Mouse (Mus musculus) neural tube, embryonic 12.5 days (tissue): ENCODE results near the gene Med13l. TPM values are rescaled to one million over a fixed set of nuclear protein-coding genes. Genes with fewer than 3 reads are reported as not detected.

Source experiments
- ATAC-seq: fragments of 200-750 bp; cut with Nextera tagmentation; 2 replicates; pipeline ENCODE4 v1.8.0; 2017; ENCODE audit warnings: low read depth, mild to moderate bottlenecking, moderate TSS enrichment, moderate library complexity; ENCODE audit not compliant: low FRiP score
- H3K27ac ChIP-seq: fragments of 300-500 bp; sonication (generic); 2 replicates; pipeline ENCODE4 v1.5.1; 2016
- H3K27me3 ChIP-seq: fragments of 300-500 bp; sonication (generic); replicated peaks from 2 replicates; pipeline ENCODE4 v1.6.1; 2016; ENCODE audit warnings: mild to moderate bottlenecking
- H3K36me3 ChIP-seq: fragments of 300-500 bp; sonication (generic); 2 replicates; pipeline ENCODE4 v1.6.1; 2016; ENCODE audit warnings: mild to moderate bottlenecking
- H3K4me1 ChIP-seq: fragments of 300-500 bp; sonication (generic); 2 replicates; pipeline ENCODE4 v1.6.1; 2016
- H3K4me2 ChIP-seq: fragments of 300-500 bp; sonication (generic); replicated peaks from 2 replicates; pipeline ENCODE4 v1.6.1; 2016; ENCODE audit warnings: mild to moderate bottlenecking
- H3K4me3 ChIP-seq: fragments of 300-500 bp; sonication (generic); 2 replicates; pipeline ENCODE4 v1.5.1; 2016
- H3K9ac ChIP-seq: fragments of 300-500 bp; sonication (generic); 2 replicates; pipeline ENCODE4 v1.6.1; 2016; ENCODE audit warnings: mild to moderate bottlenecking
- H3K9me3 ChIP-seq: fragments of 300-500 bp; sonication (generic); 2 replicates; pipeline ENCODE4 v1.6.1; 2016; ENCODE audit warnings: mild to moderate bottlenecking
- WGBS: fragments of 180-500 bp; shearing (Covaris S2); methylation state at CpG from one replicate; pipeline ENCODE4 v1.1.7; 2016; 5-methylcytosine and 5-hydroxymethylcytosine counted together
- polyA plus RNA-seq: library from polyadenylated mRNA; unstranded; fragments of >200 nt; fragmentation: Nextera tagmentation; extraction: Ambion mirVana; gene quantifications from 2 replicates; pipeline ENCODE4 v1.2.1, GENCODE M21; 2016

Med13l gene
- polyA plus RNA-seq, 1 experiment from 2014 or later = 14.8 TPM

DNA sequence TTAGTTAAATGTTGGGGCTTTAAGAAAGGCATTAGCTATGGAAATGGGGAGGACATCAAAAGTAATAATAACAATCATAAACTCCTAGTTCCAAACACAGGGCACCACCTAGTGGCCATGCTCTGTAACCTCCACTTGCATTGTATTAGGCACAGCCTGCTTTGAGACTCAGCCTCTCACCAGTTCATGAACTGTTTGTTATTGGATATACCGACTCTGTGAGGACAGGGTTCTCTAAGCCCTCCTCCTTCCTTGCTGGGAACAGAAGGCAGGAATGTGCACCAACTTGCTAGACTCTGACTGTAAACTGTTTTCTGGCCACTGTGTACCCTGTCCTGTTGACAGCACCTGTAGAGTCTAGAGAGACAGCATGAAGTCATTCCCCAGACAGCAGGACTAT, 177.1 kb downstream of the Med13l start:
- no peak for ATAC-seq
- H3K36me3 ChIP-seq = peaks cover 79% of the 10 kb centered on the region
- WGBS = 65% methylated on average over 1 of the region's 1 CpGs
- peaks cover 8% of the 10 kb centered on the region for H3K9me3 ChIP-seq
- no peak overlapping the region for H3K9ac ChIP-seq
- no peak overlapping the region for H3K27ac ChIP-seq
- H3K4me1 ChIP-seq = no peaks in the 10 kb centered on the region
- H3K4me2 ChIP-seq = no peak overlapping the region
- H3K27me3 ChIP-seq = no peaks in the 10 kb centered on the region
- no peak overlapping the region for H3K4me3 ChIP-seq

DNA sequence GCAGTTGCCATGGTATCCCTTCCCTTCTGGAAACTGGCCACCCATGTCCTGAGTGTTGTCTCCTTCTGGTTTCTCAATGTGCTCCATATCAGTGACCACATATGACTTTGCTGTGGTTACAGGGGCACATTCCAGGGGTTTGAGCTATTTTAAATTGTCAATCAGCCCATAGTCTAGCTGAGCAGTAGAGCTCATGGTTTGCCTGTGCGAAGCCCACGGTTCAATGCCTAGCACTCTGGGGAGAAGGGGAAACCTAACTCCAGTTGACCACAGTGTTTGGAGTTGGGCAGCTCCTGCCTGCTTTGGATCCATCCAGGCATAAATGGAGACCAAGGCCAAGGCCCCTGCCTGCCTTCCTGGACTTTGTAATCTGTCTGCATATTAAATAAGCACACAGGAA, 182.6 kb downstream of the Med13l start:
- H3K27ac ChIP-seq = no peak overlapping the region
- H3K4me1 ChIP-seq = no peaks in the 10 kb centered on the region
- H3K4me2 ChIP-seq = no peak overlapping the region
- H3K9me3 ChIP-seq = peaks cover 8% of the 10 kb centered on the region
- H3K36me3 ChIP-seq = peaks cover 89% of the 10 kb centered on the region
- no peak overlapping the region for H3K4me3 ChIP-seq
- WGBS = 96% methylated on average over 2 of the region's 2 CpGs
- H3K27me3 ChIP-seq = no peaks in the 10 kb centered on the region
- H3K9ac ChIP-seq = no peak overlapping the region
- no peak for ATAC-seq

DNA sequence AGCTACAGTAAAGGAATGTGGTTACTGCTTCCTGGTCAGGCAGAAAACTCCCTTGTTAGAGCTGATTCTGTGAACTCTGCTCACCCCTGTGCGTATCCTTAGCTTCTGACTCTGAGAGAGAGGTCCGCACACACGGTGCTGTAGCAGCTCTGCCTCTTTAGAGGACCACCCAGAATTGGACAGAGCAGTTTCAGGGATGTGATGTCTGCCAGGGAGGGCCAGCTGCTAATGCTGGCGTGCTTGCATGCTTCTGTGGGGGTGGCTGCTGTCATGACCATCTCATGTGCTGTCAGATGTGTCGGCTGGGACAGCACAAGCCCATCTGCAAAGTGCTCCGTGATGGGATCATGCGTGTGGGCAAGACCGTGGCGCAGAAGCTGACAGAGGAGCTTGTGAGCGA, 186.5 kb downstream of the Med13l start:
- H3K9me3 ChIP-seq = no peaks in the 10 kb centered on the region
- no peaks in the 10 kb centered on the region for H3K27me3 ChIP-seq
- peaks cover 88% of the 10 kb centered on the region for H3K36me3 ChIP-seq
- H3K9ac ChIP-seq = no peak overlapping the region
- H3K4me1 ChIP-seq = no peaks in the 10 kb centered on the region
- no peak overlapping the region for H3K27ac ChIP-seq
- H3K4me2 ChIP-seq = no peak overlapping the region
- no peak for ATAC-seq
- H3K4me3 ChIP-seq = no peak overlapping the region
- 98% methylated on average over 10 of the region's 10 CpGs for WGBS

DNA sequence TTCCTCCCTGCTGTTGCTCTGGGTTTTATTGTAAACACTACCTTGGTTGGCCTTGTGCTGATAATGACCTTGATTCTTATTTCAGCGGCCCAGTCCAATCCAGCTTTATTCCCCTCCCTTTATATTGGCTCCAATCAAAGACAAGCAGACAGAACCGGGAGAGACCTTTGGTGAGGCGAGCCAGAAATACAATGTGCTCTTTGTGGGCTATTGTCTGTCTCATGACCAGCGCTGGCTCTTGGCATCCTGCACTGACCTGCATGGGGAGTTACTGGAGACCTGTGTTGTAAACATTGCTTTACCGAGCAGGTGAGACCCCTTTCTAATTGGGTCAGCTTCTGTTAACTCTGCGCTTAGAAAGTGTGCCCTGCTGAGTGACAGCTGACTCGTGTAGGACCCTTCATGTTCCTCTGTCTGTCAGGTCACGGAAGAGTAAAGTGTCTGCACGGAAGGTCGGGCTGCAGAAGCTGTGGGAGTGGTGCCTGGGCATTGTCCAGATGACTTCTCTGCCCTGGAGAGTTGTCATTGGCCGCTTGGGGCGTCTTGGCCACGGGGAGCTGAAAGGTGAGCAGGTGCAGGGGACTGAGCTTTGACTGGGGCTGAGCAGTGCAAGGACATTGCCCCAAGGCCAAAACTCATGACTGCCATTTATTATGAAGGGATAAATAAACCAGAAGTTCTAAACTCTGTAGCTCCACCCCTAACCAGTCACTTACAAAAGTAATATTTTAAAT, 191.1 kb downstream of the Med13l start:
- peaks cover 91% of the 10 kb centered on the region for H3K36me3 ChIP-seq
- 75% methylated on average over 13 of the region's 13 CpGs for WGBS

DNA sequence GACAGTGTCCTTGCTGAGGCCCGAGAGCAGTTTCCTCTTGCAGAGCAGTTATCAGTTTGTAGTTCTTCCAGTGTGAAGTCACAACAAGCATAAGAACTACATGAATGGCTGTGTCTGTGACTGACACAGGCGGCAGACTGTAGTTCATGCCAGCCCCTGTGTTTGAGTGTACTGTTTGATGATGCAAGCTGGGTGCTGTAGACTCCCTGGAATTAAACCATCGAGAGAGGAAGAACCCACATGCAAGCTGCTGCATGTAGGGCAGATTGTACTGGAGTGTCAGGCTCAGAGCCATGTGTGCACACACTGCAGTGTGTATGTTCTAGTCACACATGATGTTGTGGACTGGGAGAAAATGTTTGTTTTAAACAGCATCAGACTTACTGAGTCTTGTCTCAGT, 192.4 kb downstream of the Med13l start:
- Histone ChIP-seq H3K27me3 (no peaks in the 10 kb centered on the region), H3K4me1 (no peaks in the 10 kb centered on the region; the same call in 1 of the 2 replicates), H3K9me3 (no peaks in the 10 kb centered on the region), H3K4me3 (no peak overlapping the region), H3K27ac (no peak overlapping the region), H3K9ac (no peak overlapping the region), H3K36me3 (peaks cover 93% of the 10 kb centered on the region), H3K4me2 (no peak overlapping the region)
- WGBS = 92% methylated on average over 3 of the region's 3 CpGs
- no peak for ATAC-seq

More for the DNA sequence above, 191.1 kb downstream of the Med13l start:
- no peaks in the 10 kb centered on the region for H3K27me3 ChIP-seq
- no peak overlapping the region for H3K9ac ChIP-seq
- H3K4me1 ChIP-seq = no peaks in the 10 kb centered on the region
- no peak overlapping the region for H3K27ac ChIP-seq
- H3K4me2 ChIP-seq = no peak overlapping the region
- no peak for ATAC-seq
- H3K9me3 ChIP-seq = no peaks in the 10 kb centered on the region
- no peak overlapping the region for H3K4me3 ChIP-seq

DNA sequence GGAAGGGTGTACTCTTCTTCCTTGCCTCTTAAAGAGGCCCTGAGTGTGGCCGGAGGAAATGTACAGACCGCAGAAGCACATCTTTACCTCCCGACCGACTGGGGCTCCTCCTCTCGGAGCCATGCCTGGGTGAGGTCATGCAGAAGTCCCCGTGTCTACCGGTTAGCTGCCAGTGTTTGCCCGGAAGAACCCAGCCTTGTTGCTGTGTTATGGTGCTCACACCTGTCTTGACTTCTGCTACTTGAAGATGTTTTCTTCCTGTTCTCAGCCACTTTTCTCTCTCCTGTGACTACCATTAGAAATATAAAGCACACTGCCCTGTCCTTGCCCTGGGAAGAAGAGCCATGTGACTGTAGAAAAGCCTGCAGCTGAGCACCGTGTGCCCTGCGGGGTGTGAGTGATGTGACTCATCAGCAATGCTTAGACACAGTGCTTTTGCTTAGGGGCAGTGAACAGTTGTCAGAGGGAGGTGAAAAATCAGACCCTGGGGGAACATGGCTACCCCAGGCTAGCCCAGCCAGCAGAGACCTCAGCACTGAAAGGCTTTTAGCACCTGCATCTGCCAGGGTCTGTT, 193.1 kb downstream of the Med13l start:
- Histone ChIP-seq H3K9me3 (no peaks in the 10 kb centered on the region), H3K4me1 (no peaks in the 10 kb centered on the region; the same call in 1 of the 2 replicates), H3K27ac (no peak overlapping the region), H3K4me2 (no peak overlapping the region), H3K36me3 (peaks cover 94% of the 10 kb centered on the region), H3K9ac (no peak overlapping the region), H3K4me3 (no peak overlapping the region), H3K27me3 (no peaks in the 10 kb centered on the region)
- ATAC-seq = no peak
- WGBS = 84% methylated on average over 10 of the region's 10 CpGs

DNA sequence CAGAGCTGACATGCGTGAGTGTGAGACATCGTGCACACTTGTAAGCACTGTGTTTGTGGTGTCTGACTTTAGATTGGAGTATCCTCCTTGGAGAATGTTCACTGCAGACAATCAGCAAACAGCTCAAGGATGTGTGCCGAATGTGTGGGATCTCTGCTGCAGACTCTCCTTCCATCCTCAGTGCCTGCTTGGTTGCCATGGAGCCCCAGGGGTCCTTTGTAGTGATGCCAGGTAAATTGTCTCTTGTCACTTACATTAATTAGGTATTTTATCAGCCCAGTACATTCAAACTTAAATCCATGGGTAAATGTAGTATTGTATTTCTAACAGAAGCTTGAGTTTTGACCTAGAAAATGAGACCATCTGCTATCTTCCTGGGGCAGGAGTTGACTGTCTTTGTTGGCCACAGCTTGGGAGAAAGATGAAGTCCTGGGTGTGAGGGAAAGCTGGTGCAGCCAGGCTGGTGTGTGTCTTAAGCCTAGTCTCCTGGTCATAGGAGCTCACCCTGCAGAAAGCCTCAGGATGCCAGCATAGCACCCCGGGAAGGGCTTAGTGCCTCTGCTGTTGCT, 193.8 kb downstream of the Med13l start:
- no peaks in the 10 kb centered on the region; the same call in 1 of the 2 replicates for H3K4me1 ChIP-seq
- no peak overlapping the region for H3K9ac ChIP-seq
- H3K4me2 ChIP-seq = no peak overlapping the region
- whole genome bisulfite sequencing = 85% methylated on average over 4 of the region's 4 CpGs
- no peaks in the 10 kb centered on the region for H3K27me3 ChIP-seq
- no peaks in the 10 kb centered on the region for H3K9me3 ChIP-seq
- no peak overlapping the region for H3K4me3 ChIP-seq
- peaks cover 94% of the 10 kb centered on the region for H3K36me3 ChIP-seq
- H3K27ac ChIP-seq = no peak overlapping the region
- ATAC-seq = no peak

DNA sequence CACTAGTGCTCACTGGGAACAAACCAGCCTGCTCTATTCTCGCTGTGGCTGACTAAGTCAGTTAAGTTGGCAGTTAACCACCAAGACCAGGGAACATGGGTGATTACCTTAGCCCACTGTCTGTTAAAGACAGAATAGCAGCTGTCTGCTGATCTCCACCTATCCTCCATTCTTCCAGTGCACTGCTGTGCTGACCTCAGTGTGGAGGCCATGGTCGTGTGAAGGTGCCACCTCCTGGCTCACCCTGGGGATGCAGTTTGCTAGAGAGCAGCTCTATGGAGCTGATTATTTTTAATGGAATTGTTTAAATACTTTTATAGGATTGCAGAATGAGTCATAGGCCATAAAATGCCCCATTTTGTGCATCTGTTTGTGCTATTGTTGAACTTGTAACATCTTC, 195.6 kb downstream of the Med13l start:
- no peak for ATAC-seq
- Histone ChIP-seq H3K36me3 (peaks cover 94% of the 10 kb centered on the region), H3K9ac (no peak overlapping the region), H3K4me2 (no peak overlapping the region), H3K27ac (no peak overlapping the region), H3K27me3 (no peaks in the 10 kb centered on the region), H3K4me3 (no peak overlapping the region), H3K4me1 (no peaks in the 10 kb centered on the region; the same call in 1 of the 2 replicates), H3K9me3 (no peaks in the 10 kb centered on the region)
- WGBS = 66% methylated on average over 2 of the region's 2 CpGs

DNA sequence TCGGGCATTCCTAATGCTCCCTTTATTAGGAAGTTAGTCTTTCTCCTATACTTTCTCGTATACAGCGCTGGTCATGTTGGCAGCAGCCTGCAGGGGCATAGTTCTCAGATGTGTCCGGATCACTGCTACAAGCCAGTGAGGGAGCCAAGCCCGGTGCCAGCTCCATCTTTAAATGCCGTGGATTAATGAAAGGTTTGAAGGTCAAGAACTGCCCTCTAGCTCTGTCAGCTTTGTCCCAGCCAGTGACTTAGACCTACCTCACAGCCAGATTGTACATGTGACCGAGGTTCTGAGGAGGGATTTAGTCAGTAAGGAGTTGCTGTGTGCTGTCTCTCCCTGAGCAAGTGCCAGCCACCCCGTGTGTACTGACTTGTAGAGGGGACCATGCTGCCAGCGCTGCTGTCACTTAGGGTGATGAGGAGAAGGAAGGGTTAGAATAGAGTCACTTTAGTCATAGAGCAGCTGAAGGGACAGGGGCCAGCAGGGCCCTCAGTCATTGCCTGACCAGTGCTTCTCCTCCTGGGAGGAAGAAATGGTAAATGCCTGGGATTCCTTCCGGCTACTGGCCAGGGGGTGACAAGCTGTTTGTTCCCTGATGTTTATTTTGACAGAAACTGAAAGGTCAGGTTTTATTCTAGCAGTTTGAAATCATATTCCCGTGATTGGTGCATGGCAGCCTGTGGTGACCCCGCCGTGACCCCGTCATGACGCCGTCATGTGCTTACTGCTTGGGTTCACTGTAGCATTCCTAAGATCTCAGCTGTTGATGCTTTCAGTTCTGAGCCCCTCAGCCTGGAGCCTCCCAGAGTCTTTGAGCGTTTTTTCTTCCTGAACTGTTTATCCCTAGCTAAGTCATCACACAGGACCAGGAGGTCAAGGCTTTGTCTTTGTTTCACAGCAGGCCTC, 197.2 kb downstream of the Med13l start:
- ATAC-seq = no peak
- WGBS = 79% methylated on average over 17 of the region's 17 CpGs

DNA sequence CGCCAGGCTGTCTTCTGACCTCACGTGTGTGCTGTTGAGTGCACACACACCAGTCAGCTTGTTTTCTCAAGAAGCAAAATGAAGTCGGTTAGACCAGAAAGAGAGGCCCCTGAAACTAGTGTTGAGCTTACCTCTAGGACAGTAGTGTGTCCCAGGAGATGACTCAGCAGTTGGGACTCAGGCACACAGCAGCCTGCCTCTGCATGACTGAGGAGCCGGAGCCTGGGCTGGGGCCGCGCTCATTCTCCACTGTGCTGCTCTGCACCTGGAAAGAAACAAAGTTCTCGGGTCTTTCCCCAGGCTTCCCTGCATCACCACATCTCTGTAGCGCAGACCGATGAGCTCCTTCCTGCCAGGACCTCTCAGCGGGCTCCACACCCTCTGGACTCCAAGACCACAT, 200.5 kb downstream of the Med13l start:
- no peaks in the 10 kb centered on the region; the same call in 1 of the 2 replicates for H3K4me1 ChIP-seq
- no peaks in the 10 kb centered on the region for H3K27me3 ChIP-seq
- H3K4me3 ChIP-seq = no peak overlapping the region
- no peak overlapping the region for H3K9ac ChIP-seq
- no peak overlapping the region for H3K27ac ChIP-seq
- WGBS = 92% methylated on average over 10 of the region's 10 CpGs
- H3K4me2 ChIP-seq = no peak overlapping the region
- H3K36me3 ChIP-seq = peaks cover 73% of the 10 kb centered on the region
- ATAC-seq = no peak
- no peaks in the 10 kb centered on the region for H3K9me3 ChIP-seq

More for the DNA sequence above, 197.2 kb downstream of the Med13l start:
- Histone ChIP-seq H3K4me2 (no peak overlapping the region), H3K36me3 (peaks cover 95% of the 10 kb centered on the region), H3K27me3 (no peaks in the 10 kb centered on the region), H3K9ac (no peak overlapping the region), H3K27ac (no peak overlapping the region), H3K9me3 (no peaks in the 10 kb centered on the region), H3K4me3 (no peak overlapping the region), H3K4me1 (no peaks in the 10 kb centered on the region; the same call in 1 of the 2 replicates)

DNA sequence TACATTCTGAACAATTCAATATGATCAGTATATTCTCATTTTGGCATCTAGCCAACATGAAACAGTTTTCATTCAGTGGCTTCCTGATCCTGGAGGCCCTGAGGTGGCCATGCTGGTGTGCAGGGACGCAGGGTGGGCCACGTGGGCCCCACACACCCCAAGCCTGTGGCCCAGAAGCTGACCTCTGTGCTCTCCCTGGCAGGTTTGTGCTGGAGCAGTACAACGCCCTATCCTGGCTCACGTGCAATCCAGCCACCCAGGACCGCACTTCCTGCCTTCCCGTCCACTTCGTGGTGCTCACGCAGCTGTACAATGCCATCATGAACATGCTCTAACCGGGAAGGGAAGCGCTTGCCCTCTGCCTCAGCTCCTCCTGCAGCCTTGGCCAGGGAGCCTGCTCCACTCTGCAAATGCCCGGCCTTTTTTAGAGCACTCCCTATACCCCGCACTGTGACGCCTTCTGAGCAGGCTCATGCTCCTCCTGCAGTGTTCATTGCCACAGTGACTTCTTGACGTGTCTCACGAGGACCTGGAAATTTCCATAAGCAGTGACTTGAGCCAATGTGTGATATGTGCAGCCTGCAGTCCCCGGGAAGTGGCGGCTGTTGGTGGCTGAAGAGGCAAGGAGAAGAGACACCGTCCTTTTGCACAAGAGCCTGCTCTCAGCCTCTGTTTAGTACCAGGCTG, 202.2 kb downstream of the Med13l start:
- peak overlapping the region; percentile 13; the same call in 1 of the 2 replicates for H3K9ac ChIP-seq
- no peak for ATAC-seq
- peaks cover 57% of the 10 kb centered on the region for H3K36me3 ChIP-seq
- H3K4me2 ChIP-seq = no peak overlapping the region
- no peak overlapping the region for H3K27ac ChIP-seq
- H3K4me3 ChIP-seq = no peak overlapping the region
- WGBS = 88% methylated on average over 18 of the region's 18 CpGs
- no peaks in the 10 kb centered on the region; the same call in 1 of the 2 replicates for H3K4me1 ChIP-seq
- H3K9me3 ChIP-seq = no peaks in the 10 kb centered on the region
- no peaks in the 10 kb centered on the region for H3K27me3 ChIP-seq
